8 mouse cellular contexts compared by ENCODE assay signal in genomic region chr5:134901012-134901643, GRCm38 (mm10). TPM values are rescaled to one million over a fixed set of nuclear protein-coding genes. Genes with fewer than 3 reads are reported as not detected.
A peak's percentile ranks its signal among the peaks of the same experiment; 100 is the strongest.
DNase-seq lines count a peak whose midpoint lies in the region; ATAC-seq and TF ChIP-seq lines count a peak whose summit lies in the region.
"Had no signal": no experiment of that assay in that cellular context is flagged by ENCODE, and none has a peak within 500 bp of the region (broad histone marks: within the 10 kb centered on the region; RNA-seq: fewer than 3 reads in every experiment).

No protein-coding gene starts in this region.

- H3K9me3 ChIP-seq in embryonic facial prominence, embryonic 14.5 days (ENCODE audit: control insufficient read depth, low read length): no peaks in the 10 kb centered on the region
- H3K9me3 ChIP-seq in kidney, embryonic 14.5 days (ENCODE audit: control insufficient read depth, low read length): no peaks in the 10 kb centered on the region
- no peaks in the 10 kb centered on the region for H3K9me3 ChIP-seq in lung, embryonic 14.5 days (ENCODE audit: low read depth, low read length)
- H3K9me3 ChIP-seq: midbrain, embryonic 12.5 days had no signal

- peak; percentile 73 for TF ChIP-seq CTCF in lung, embryonic 14.5 days (IDR thresholded peaks at IDR 0.05; ENCODE audit: low read depth)

- WGBS in embryonic facial prominence, embryonic 14.5 days: 31% methylated on average over 12 of the region's 12 CpGs
- 40% methylated on average over 12 of the region's 12 CpGs for WGBS in kidney, embryonic 14.5 days
- WGBS in lung, embryonic 14.5 days: 24% methylated on average over 12 of the region's 12 CpGs

- no peaks in the 10 kb centered on the region for H3K36me3 ChIP-seq in embryonic facial prominence, embryonic 14.5 days (ENCODE audit: control insufficient read depth, insufficient read depth, low read length)
- no peaks in the 10 kb centered on the region for H3K36me3 ChIP-seq in kidney, embryonic 14.5 days (ENCODE audit: control insufficient read depth, insufficient read depth, low read length)
- H3K36me3 ChIP-seq in lung, embryonic 14.5 days (ENCODE audit: insufficient read depth): no peaks in the 10 kb centered on the region
- H3K36me3 ChIP-seq: midbrain, embryonic 12.5 days had no signal

- no peak overlapping the region for H3K4me2 ChIP-seq in embryonic facial prominence, embryonic 14.5 days (ENCODE audit: low read depth, low read length)
- no peak overlapping the region for H3K4me2 ChIP-seq in kidney, embryonic 14.5 days (replicated peaks; ENCODE audit: low read depth, low read length)
- H3K4me2 ChIP-seq in lung, embryonic 14.5 days: no peak overlapping the region
- H3K4me2 ChIP-seq: midbrain, embryonic 12.5 days had no signal

- H3K27ac ChIP-seq in embryonic facial prominence, embryonic 14.5 days (replicated peaks; ENCODE audit: low read depth, low read length): no peak overlapping the region
- H3K27ac ChIP-seq in kidney, embryonic 14.5 days (ENCODE audit: low read depth, low read length): no peak overlapping the region
- H3K27ac ChIP-seq in lung, embryonic 14.5 days (ENCODE audit: low read depth): no peak overlapping the region
- H3K27ac ChIP-seq: midbrain, embryonic 12.5 days had no signal

- no peak overlapping the region for H3K4me3 ChIP-seq in embryonic facial prominence, embryonic 14.5 days (ENCODE audit: low read depth, low read length)
- no peak overlapping the region for H3K4me3 ChIP-seq in kidney, embryonic 14.5 days (ENCODE audit: low read length)
- no peak overlapping the region for H3K4me3 ChIP-seq in lung, embryonic 14.5 days (ENCODE audit: low read depth, low read length)
- H3K4me3 ChIP-seq: midbrain, embryonic 12.5 days had no signal

- peaks cover 5% of the 10 kb centered on the region for H3K4me1 ChIP-seq in embryonic facial prominence, embryonic 14.5 days (ENCODE audit: control insufficient read depth, insufficient read depth, low read length)
- H3K4me1 ChIP-seq in kidney, embryonic 14.5 days (ENCODE audit: control insufficient read depth, insufficient read depth, low read length): 0 out of 2 replicates have a peak, but pooled peaks cover 3% of the 10 kb centered on the region
- 0 out of 2 replicates have a peak, but pooled peaks cover 5% of the 10 kb centered on the region for H3K4me1 ChIP-seq in lung, embryonic 14.5 days (ENCODE audit: insufficient read depth)
- H3K4me1 ChIP-seq: midbrain, embryonic 12.5 days had no signal

- peak; percentile 45 for DNase-seq in ovary, postnatal 14 days (ENCODE audit: low spot score)
- DNase-seq in ovary, adult 18-20 months (ENCODE audit: low spot score): no peak
- peak; percentile 46 to 69 for DNase-seq in adrenal gland, postnatal 36 days
- peak; percentile 89 for DNase-seq in embryonic facial prominence, embryonic 14.5 days (ENCODE audit: low spot score)
- peak; percentile 87 for DNase-seq in lung, embryonic 14.5 days
- peak; percentile 42 for DNase-seq in yolk sac, embryonic 10.5 days (ENCODE audit: low spot score)

- H3K27me3 ChIP-seq in embryonic facial prominence, embryonic 14.5 days (replicated peaks; ENCODE audit: control insufficient read depth, insufficient read depth, low read length): no peaks in the 10 kb centered on the region
- no peaks in the 10 kb centered on the region for H3K27me3 ChIP-seq in kidney, embryonic 14.5 days (ENCODE audit: control insufficient read depth, insufficient read depth, low read length)
- no peaks in the 10 kb centered on the region for H3K27me3 ChIP-seq in lung, embryonic 14.5 days (ENCODE audit: insufficient read depth, low read length)
- H3K27me3 ChIP-seq: midbrain, embryonic 12.5 days had no signal

- H3K9ac ChIP-seq in embryonic facial prominence, embryonic 14.5 days (ENCODE audit: low read depth, low read length): no peak overlapping the region
- no peak overlapping the region for H3K9ac ChIP-seq in kidney, embryonic 14.5 days (ENCODE audit: low read depth, low read length)
- no peak overlapping the region for H3K9ac ChIP-seq in lung, embryonic 14.5 days
- H3K9ac ChIP-seq: midbrain, embryonic 12.5 days had no signal

- peak; percentile 78 for ATAC-seq in embryonic facial prominence, embryonic 14.5 days (ENCODE audit: low read depth)
- ATAC-seq in kidney, embryonic 14.5 days (ENCODE audit: low FRiP score, low TSS enrichment): peak; percentile 64; the same call in 1 of the 2 replicates
- ATAC-seq in lung, embryonic 14.5 days (ENCODE audit: insufficient read depth): peak; percentile 64

RNA-seq across cellular contexts. Expression of gene Tmem270, which starts 5.4 kb away (rescaled TPM):
- total RNA-seq in adrenal gland, postnatal 36 days (2021): not detected
- polyA plus RNA-seq in embryonic facial prominence, embryonic 14.5 days (2014; fragmentation: Nextera tagmentation; extraction: Ambion mirVana): not detected in 2 replicates
- not detected in 2 replicates for polyA plus RNA-seq in kidney, embryonic 14.5 days (2014; fragmentation: Nextera tagmentation; extraction: Ambion mirVana)
- not detected in 2 replicates for polyA plus RNA-seq in lung, embryonic 14.5 days (2014; fragmentation: Nextera tagmentation; extraction: Ambion mirVana)
- polyA plus RNA-seq: midbrain, embryonic 12.5 days had no signal

RNA-seq across cellular contexts. Expression of gene Cldn13, which starts 14.2 kb away (rescaled TPM):
- total RNA-seq in adrenal gland, postnatal 36 days (2021): not detected
- 0.15 and 0.20 TPM in 2 replicates for polyA plus RNA-seq in embryonic facial prominence, embryonic 14.5 days (2014; fragmentation: Nextera tagmentation; extraction: Ambion mirVana)
- 0.20 and 0.24 TPM in 2 replicates for polyA plus RNA-seq in kidney, embryonic 14.5 days (2014; fragmentation: Nextera tagmentation; extraction: Ambion mirVana)
- 0.39 TPM in 1 of 2 replicates, not detected in the other for polyA plus RNA-seq in lung, embryonic 14.5 days (2014; fragmentation: Nextera tagmentation; extraction: Ambion mirVana)

RNA-seq across cellular contexts. Expression of gene Mettl27, which starts 31.0 kb away (rescaled TPM):
- total RNA-seq in adrenal gland, postnatal 36 days (2021): 10 to 100 TPM; 18.5 to 29.9 TPM
- 10.6 and 18.2 TPM in 2 replicates for polyA plus RNA-seq in embryonic facial prominence, embryonic 14.5 days (2014; fragmentation: Nextera tagmentation; extraction: Ambion mirVana)
- 19.4 and 26.6 TPM in 2 replicates for polyA plus RNA-seq in kidney, embryonic 14.5 days (2014; fragmentation: Nextera tagmentation; extraction: Ambion mirVana)
- polyA plus RNA-seq in lung, embryonic 14.5 days (2014; fragmentation: Nextera tagmentation; extraction: Ambion mirVana): 23.0 and 23.9 TPM in 2 replicates

RNA-seq across cellular contexts. Expression of gene Cldn4, which starts 45.6 kb away (rescaled TPM):
- not detected for total RNA-seq in adrenal gland, postnatal 36 days (2021)
- 27.0 and 30.6 TPM in 2 replicates for polyA plus RNA-seq in embryonic facial prominence, embryonic 14.5 days (2014; fragmentation: Nextera tagmentation; extraction: Ambion mirVana)
- polyA plus RNA-seq in kidney, embryonic 14.5 days (2014; fragmentation: Nextera tagmentation; extraction: Ambion mirVana): 73.4 and 76.1 TPM in 2 replicates
- polyA plus RNA-seq in lung, embryonic 14.5 days (2014; fragmentation: Nextera tagmentation; extraction: Ambion mirVana): 41.9 and 42.4 TPM in 2 replicates
